Mouse (Mus musculus): ENCODE data around the gene Ubap1l. TPM values are rescaled to one million over a fixed set of nuclear protein-coding genes. Genes with fewer than 3 reads are reported as not detected.

Gene Ubap1l
- polyA plus RNA-seq, 1 experiment, result 0.77 TPM

DNA sequence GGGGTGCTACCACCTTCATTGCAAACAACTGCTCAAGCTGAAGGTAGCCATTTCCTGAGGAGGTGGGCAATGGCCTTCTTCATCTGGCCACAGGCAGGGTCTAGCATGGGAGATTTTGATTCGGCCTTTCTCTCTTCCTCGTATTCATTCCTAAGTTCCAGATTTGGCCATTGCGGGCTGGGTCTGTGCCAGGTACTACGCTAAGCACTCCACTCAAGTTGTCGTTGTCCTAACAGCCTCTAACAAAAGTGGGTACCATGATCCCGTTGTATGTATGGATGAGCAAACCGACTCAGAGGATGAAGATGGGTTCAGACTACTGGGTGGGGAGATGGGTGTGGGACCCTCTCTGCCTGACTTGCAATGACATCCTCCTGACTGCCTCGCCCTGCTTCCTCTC lies 49.5 kb downstream of the Ubap1l start:
- TF ChIP-seq POLR2A (IDR thresholded peaks at IDR 0.05; ENCODE audit: control insufficient read depth, low read depth, low read length), result no peak
- TF ChIP-seq CTCF (IDR thresholded peaks at IDR 0.05; ENCODE audit: control insufficient read depth, insufficient read depth, insufficient replicate concordance, low read depth, low read length), result no peak
- Histone ChIP-seq H3K4me1 (ENCODE audit: control insufficient read depth, insufficient read depth, low read length) (peaks cover 2% of the 10 kb centered on the region; the same call in 1 of the 2 replicates), H3K27me3 (ENCODE audit: control insufficient read depth, insufficient read depth, low read length) (no peaks in the 10 kb centered on the region), H3K27ac (ENCODE audit: control insufficient read depth, insufficient read depth, low read depth, low read length) (no peak overlapping the region), H3K4me3 (ENCODE audit: control insufficient read depth, low read depth, low read length) (no peak overlapping the region), H3K36me3 (ENCODE audit: control insufficient read depth, insufficient read depth, low read length) (no peaks in the 10 kb centered on the region)

DNA sequence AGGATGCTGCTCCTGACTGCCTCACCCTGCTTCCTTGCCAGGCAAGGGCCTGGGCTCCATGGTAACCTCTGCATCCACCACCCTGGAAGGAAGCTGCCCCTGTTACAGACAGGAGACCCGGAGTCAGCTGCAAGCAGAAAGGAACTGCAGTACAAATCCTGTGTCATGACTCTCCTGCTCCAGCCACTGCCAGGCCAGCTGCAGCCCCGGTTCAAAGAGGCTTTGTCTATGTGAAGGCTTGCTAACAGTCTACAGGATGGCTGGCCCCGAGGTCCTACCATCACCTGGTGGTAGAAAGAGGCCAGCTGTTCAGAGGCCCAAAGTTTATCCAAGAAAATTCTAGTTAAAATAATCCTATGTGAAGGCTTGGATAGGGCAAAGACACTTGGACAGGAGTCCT lies 50.5 kb downstream of the Ubap1l start:
- H3K4me1 ChIP-seq (ENCODE audit: control insufficient read depth, insufficient read depth, low read length), result peaks cover 2% of the 10 kb centered on the region; the same call in 1 of the 2 replicates
- H3K27ac ChIP-seq (ENCODE audit: control insufficient read depth, insufficient read depth, low read depth, low read length), result no peak overlapping the region
- TF ChIP-seq POLR2A (IDR thresholded peaks at IDR 0.05; ENCODE audit: control insufficient read depth, low read depth, low read length) (no peak), CTCF (IDR thresholded peaks at IDR 0.05; ENCODE audit: control insufficient read depth, insufficient read depth, insufficient replicate concordance, low read depth, low read length) (no peak)
- H3K4me3 ChIP-seq (ENCODE audit: control insufficient read depth, low read depth, low read length), result no peak overlapping the region
- H3K36me3 ChIP-seq (ENCODE audit: control insufficient read depth, insufficient read depth, low read length), result no peaks in the 10 kb centered on the region
- H3K27me3 ChIP-seq (ENCODE audit: control insufficient read depth, insufficient read depth, low read length), result no peaks in the 10 kb centered on the region

DNA sequence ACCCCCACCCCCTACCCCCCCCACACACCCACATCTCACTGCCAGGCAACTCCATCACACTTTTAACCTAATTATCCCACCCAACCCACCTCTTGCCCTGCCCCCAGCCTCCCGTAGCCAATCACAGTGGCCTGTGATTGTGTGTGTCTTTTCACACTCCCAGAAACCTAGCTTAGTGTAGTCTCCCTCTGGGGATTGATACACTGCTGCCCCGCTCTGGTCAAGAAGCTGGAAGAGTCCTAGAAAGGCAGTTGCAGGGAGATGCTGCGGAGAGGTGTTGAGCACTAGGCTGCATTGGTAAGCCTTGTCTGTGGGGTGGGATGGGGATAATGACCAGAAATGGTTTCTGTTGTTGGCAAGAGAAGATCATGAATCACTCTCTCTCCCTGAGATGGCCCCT lies 56.9 kb downstream of the Ubap1l start:
- Histone ChIP-seq H3K36me3 (ENCODE audit: control insufficient read depth, insufficient read depth, low read length) (no peaks in the 10 kb centered on the region), H3K4me1 (ENCODE audit: control insufficient read depth, insufficient read depth, low read length) (no peaks in the 10 kb centered on the region), H3K27ac (ENCODE audit: control insufficient read depth, insufficient read depth, low read depth, low read length) (no peak overlapping the region), H3K27me3 (ENCODE audit: control insufficient read depth, insufficient read depth, low read length) (no peaks in the 10 kb centered on the region), H3K4me3 (ENCODE audit: control insufficient read depth, low read depth, low read length) (no peak overlapping the region)
- TF ChIP-seq CTCF (IDR thresholded peaks at IDR 0.05; ENCODE audit: control insufficient read depth, insufficient read depth, insufficient replicate concordance, low read depth, low read length) (no peak), POLR2A (IDR thresholded peaks at IDR 0.05; ENCODE audit: control insufficient read depth, low read depth, low read length) (no peak)

DNA sequence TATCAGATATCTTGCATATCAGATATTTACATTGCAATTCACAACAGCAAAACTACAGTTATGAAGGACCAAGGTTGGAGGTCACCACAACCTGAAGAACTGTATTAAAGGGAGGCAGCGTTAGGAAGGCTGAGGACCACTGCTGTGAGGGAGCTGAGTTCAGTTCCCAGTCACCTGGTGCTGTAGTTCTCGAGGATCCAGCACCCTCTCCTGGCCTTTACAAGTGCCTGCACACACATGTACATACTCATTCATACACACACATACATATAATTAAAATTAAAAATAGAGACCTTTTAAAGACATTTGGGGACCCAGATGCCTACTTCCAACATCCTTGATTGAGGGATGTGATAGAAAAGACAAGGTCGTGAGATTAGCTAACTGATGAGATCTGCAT lies 58.8 kb downstream of the Ubap1l start:
- Histone ChIP-seq H3K36me3 (ENCODE audit: control insufficient read depth, insufficient read depth, low read length) (no peaks in the 10 kb centered on the region), H3K4me1 (ENCODE audit: control insufficient read depth, insufficient read depth, low read length) (no peaks in the 10 kb centered on the region), H3K27ac (ENCODE audit: control insufficient read depth, insufficient read depth, low read depth, low read length) (no peak overlapping the region), H3K27me3 (ENCODE audit: control insufficient read depth, insufficient read depth, low read length) (no peaks in the 10 kb centered on the region), H3K4me3 (ENCODE audit: control insufficient read depth, low read depth, low read length) (no peak overlapping the region)
- TF ChIP-seq POLR2A (IDR thresholded peaks at IDR 0.05; ENCODE audit: control insufficient read depth, low read depth, low read length) (no peak), CTCF (IDR thresholded peaks at IDR 0.05; ENCODE audit: control insufficient read depth, insufficient read depth, insufficient replicate concordance, low read depth, low read length) (peak; percentile 23; the same call in 1 of the 2 replicates)

DNA sequence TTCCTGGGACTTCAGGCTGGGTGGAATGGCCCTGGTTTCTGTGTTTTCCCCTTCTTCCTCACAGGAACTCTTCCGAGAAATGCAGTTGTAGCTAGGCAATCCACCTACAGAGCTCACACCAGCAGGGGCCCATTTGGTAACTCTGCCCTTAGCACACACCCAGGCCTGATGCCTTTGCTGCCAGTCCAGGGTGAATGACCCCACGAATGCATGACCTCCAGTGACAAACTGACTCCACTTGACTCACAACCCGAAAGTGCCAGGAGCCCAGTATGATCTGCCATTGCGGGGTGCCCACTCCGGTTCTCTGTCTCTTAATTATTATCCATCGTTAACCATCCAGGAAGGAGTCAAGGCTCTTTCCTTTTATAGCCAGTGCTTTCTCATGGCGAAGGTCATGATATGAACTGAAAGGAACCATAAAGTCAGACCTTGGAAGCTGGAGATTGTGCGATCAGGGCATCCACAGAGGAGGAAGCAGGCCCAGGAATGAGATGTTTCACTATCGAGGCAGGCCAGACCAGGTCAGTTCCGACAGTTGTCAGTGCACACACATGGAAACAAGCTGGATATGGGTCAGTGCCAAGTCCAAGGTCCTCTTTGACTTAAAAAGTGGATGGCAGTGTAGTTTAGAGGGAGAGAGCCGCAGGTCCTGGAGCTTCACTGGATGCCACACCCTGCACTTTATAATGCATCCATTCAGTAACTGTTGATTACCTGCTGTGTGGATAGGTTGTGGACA lies 62.1 kb downstream of the Ubap1l start, which contains the start of gene Slc51b:
Slc51b (minus strand) TSS at position 196 of the 742 bp plus-strand sequence.
- H3K27me3 ChIP-seq (ENCODE audit: control insufficient read depth, insufficient read depth, low read length), result no peaks in the 10 kb centered on the region
- no peaks in the 10 kb centered on the region for H3K36me3 ChIP-seq (ENCODE audit: control insufficient read depth, insufficient read depth, low read length)
- no peak within 1 kb of the TSS; the same call in 1 of the 2 replicates for H3K27ac ChIP-seq (ENCODE audit: control insufficient read depth, insufficient read depth, low read depth, low read length)
- TF ChIP-seq CTCF (IDR thresholded peaks at IDR 0.05; ENCODE audit: control insufficient read depth, insufficient read depth, insufficient replicate concordance, low read depth, low read length), result no peak
- no peak for TF ChIP-seq POLR2A (IDR thresholded peaks at IDR 0.05; ENCODE audit: control insufficient read depth, low read depth, low read length)
- H3K4me1 ChIP-seq (ENCODE audit: control insufficient read depth, insufficient read depth, low read length), result no peaks in the 10 kb centered on the region
- H3K4me3 ChIP-seq (ENCODE audit: control insufficient read depth, low read depth, low read length), result no peak within 1 kb of the TSS

DNA sequence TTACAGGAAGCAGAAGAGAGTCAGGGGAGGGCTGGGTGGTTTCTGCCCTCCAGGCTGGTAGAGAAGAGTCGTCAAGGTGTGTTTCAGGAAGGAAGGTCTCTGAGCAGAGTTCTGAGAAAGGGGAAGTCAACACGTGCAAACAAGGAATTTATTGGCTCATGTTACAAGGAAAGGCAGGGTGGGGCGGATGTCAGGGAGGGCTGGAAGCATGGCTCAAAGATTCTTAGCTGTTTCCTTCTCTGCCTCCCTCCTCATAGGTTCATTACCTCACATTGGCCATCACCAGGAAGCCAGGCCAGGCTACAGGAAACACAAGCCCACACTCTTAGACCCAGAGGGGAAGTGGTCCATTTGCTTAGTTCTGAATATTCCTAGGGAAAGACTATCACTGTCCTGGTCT lies 63.6 kb downstream of the Ubap1l start:
- Histone ChIP-seq H3K4me3 (ENCODE audit: control insufficient read depth, low read depth, low read length) (no peak overlapping the region), H3K27me3 (ENCODE audit: control insufficient read depth, insufficient read depth, low read length) (no peaks in the 10 kb centered on the region), H3K4me1 (ENCODE audit: control insufficient read depth, insufficient read depth, low read length) (no peaks in the 10 kb centered on the region), H3K27ac (ENCODE audit: control insufficient read depth, insufficient read depth, low read depth, low read length) (no peak overlapping the region), H3K36me3 (ENCODE audit: control insufficient read depth, insufficient read depth, low read length) (no peaks in the 10 kb centered on the region)
- TF ChIP-seq CTCF (IDR thresholded peaks at IDR 0.05; ENCODE audit: control insufficient read depth, insufficient read depth, insufficient replicate concordance, low read depth, low read length) (no peak), POLR2A (IDR thresholded peaks at IDR 0.05; ENCODE audit: control insufficient read depth, low read depth, low read length) (no peak)

DNA sequence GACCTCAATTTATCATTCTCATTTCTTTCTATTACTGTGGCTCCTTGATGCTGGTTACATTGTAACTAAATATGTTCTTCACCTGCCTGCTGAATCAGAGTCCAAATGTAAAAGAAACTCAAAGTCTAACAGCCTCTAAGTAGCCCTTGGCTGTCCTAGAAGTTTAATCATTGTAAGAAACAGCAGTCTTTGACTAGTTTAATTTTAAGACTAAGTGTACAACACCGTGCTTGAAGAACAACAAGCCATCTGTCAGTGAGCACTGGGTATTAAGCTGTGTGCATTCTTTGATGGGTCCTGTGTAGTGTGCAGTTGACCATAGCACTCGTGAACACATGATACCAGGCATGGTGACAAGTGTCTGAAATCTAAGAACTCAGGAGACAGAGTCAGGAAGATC lies 66.7 kb downstream of the Ubap1l start:
- Histone ChIP-seq H3K4me3 (ENCODE audit: control insufficient read depth, low read depth, low read length) (no peak overlapping the region), H3K27ac (ENCODE audit: control insufficient read depth, insufficient read depth, low read depth, low read length) (no peak overlapping the region), H3K27me3 (ENCODE audit: control insufficient read depth, insufficient read depth, low read length) (no peaks in the 10 kb centered on the region), H3K4me1 (ENCODE audit: control insufficient read depth, insufficient read depth, low read length) (no peaks in the 10 kb centered on the region), H3K36me3 (ENCODE audit: control insufficient read depth, insufficient read depth, low read length) (no peaks in the 10 kb centered on the region)
- no peak for TF ChIP-seq CTCF (IDR thresholded peaks at IDR 0.05; ENCODE audit: control insufficient read depth, insufficient read depth, insufficient replicate concordance, low read depth, low read length)
- no peak for TF ChIP-seq POLR2A (IDR thresholded peaks at IDR 0.05; ENCODE audit: control insufficient read depth, low read depth, low read length)
